Mouse (Mus musculus) kidney, embryonic 14.5 days (tissue): ENCODE data around the gene Wipf3. TPM values are rescaled to one million over a fixed set of nuclear protein-coding genes. Genes with fewer than 3 reads are reported as not detected.
A peak's percentile ranks its signal among the peaks of the same experiment; 100 is the strongest.

Experiments
- ATAC-seq: fragments of 200-750 bp; cut with Nextera tagmentation; 2 replicates; pipeline ENCODE4 v1.8.0; 2017; ENCODE audit warnings: moderate number of reproducible peaks, mild to moderate bottlenecking, moderate TSS enrichment, moderate library complexity; ENCODE audit not compliant: low FRiP score, low TSS enrichment
- H3K27ac ChIP-seq: fragments of 300-500 bp; sonication (generic); 2 replicates; pipeline ENCODE4 v1.5.1; 2014; ENCODE audit warnings: low read depth, mild to moderate bottlenecking, low read length, moderate library complexity, mixed read lengths
- H3K27me3 ChIP-seq: fragments of 300-500 bp; sonication (generic); 2 replicates; pipeline ENCODE4 v1.6.1; 2014; ENCODE audit warnings: mild to moderate bottlenecking, low read length; ENCODE audit not compliant: control insufficient read depth, insufficient read depth
- H3K36me3 ChIP-seq: fragments of 300-500 bp; sonication (generic); 2 replicates; pipeline ENCODE4 v1.6.1; 2014; ENCODE audit warnings: low read length, mixed read lengths; ENCODE audit not compliant: control insufficient read depth, insufficient read depth
- H3K4me1 ChIP-seq: fragments of 300-500 bp; sonication (generic); 2 replicates; pipeline ENCODE4 v1.6.1; 2014; ENCODE audit warnings: low read length, mixed read lengths; ENCODE audit not compliant: control insufficient read depth, insufficient read depth
- H3K4me2 ChIP-seq: fragments of 300-500 bp; sonication (generic); replicated peaks from 2 replicates; pipeline ENCODE4 v1.6.1; 2014; ENCODE audit warnings: low read depth, mild to moderate bottlenecking, low read length
- H3K4me3 ChIP-seq: fragments of 300-500 bp; sonication (generic); 2 replicates; pipeline ENCODE4 v1.5.1; 2014; ENCODE audit warnings: mild to moderate bottlenecking, low read length
- H3K9ac ChIP-seq: fragments of 300-500 bp; sonication (generic); 2 replicates; pipeline ENCODE4 v1.6.1; 2014; ENCODE audit warnings: low read depth, mild to moderate bottlenecking, low read length, moderate library complexity
- H3K9me3 ChIP-seq: fragments of 300-500 bp; sonication (generic); 2 replicates; pipeline ENCODE4 v1.6.1; 2016; ENCODE audit warnings: low read length; ENCODE audit not compliant: control insufficient read depth
- WGBS: fragments of 180-500 bp; shearing (Covaris S2); extraction: QIAGEN DNeasy Blood & Tissue Kit; methylation state at CpG from one replicate; pipeline ENCODE4 v1.1.7; 2014; 5-methylcytosine and 5-hydroxymethylcytosine counted together
- polyA plus RNA-seq: library from polyadenylated mRNA; unstranded; fragments of >200 nt; fragmentation: Nextera tagmentation; extraction: Ambion mirVana; gene quantifications from 2 replicates; pipeline ENCODE4 v1.2.1, GENCODE M21; 2014

Wipf3 gene
- 2.3 and 2.7 TPM in 2 replicates for polyA plus RNA-seq

DNA sequence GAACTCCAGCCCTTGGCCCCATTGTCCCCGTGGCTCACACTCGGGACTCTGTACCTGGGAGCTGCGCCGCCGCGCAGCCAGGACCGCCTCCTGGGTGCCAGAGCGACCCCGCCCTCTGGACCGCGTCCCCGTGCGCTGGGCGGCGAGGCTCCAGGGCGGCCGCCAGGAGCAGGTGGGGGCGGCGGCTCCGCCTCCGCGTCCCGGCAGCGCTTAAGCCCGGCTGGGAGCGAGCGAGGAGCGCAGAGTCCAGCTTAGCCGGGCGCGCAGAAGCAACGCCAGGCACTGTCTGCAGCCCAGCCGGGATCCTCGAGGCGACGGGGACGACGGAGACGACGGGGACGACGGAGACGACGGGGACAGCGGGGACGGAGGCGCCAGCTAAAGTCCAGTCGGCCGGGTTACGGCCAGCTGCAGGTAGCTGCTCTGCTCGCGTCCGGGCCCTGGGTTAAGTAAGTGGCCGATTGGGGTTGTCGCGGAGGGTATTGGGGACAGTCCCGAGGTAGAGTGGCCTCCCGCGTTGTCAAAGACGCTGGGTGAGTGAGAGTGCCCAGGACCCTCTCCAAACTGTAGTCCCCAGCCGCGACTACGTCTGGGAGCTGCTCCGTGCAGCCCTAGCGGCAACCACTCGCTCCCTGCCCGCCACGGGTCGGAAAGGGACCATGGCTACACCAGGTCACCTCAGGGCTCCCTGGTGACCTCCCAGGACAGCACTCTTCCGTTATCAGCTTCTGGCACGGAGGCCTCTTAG lies at the start of gene Wipf3:
TSS of gene Wipf3 (plus strand) at position 157 of the 748 bp plus-strand sequence.
- Histone ChIP-seq H3K27ac (no peak within 1 kb of the TSS), H3K9me3 (no peaks in the 10 kb centered on the region), H3K4me1 (peaks cover 7% of the 10 kb centered on the region; the same call in 1 of the 2 replicates), H3K4me3 (peak within 1 kb of the TSS; percentile 57), H3K4me2 (peak within 1 kb of the TSS; percentile 94), H3K36me3 (no peaks in the 10 kb centered on the region), H3K9ac (peak within 1 kb of the TSS; percentile 62), H3K27me3 (peaks cover 21% of the 10 kb centered on the region)
- peak; percentile 91 for ATAC-seq
- under 1% methylated on average over 66 of the region's 71 CpGs for WGBS

DNA sequence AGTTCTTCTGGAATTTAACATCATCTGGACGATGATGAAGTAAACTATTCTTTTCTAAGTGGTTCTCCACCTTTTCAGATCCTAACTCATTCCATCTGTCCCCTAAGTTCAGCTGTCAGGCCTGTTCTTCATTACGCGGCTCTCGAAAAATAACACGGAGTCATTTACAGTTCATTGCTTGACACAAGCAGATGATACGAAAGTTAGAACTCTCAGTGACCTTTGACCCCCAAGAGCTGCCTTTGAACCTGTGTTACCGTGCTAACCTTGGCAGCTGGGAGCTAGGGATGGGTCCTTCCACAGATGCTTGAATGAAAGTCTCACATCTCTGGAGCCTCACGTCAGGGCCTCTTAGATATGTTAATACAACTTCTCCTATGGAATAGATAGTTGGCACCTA lies 46.8 kb upstream of the Wipf3 start:
- H3K4me1 ChIP-seq = no peaks in the 10 kb centered on the region
- 52% methylated on average over 8 of the region's 8 CpGs for WGBS
- no peak for ATAC-seq
- H3K36me3 ChIP-seq = no peaks in the 10 kb centered on the region
- no peak overlapping the region for H3K9ac ChIP-seq
- no peak overlapping the region for H3K4me2 ChIP-seq
- H3K9me3 ChIP-seq = no peaks in the 10 kb centered on the region
- no peaks in the 10 kb centered on the region for H3K27me3 ChIP-seq
- H3K27ac ChIP-seq = no peak overlapping the region
- H3K4me3 ChIP-seq = no peak overlapping the region

DNA sequence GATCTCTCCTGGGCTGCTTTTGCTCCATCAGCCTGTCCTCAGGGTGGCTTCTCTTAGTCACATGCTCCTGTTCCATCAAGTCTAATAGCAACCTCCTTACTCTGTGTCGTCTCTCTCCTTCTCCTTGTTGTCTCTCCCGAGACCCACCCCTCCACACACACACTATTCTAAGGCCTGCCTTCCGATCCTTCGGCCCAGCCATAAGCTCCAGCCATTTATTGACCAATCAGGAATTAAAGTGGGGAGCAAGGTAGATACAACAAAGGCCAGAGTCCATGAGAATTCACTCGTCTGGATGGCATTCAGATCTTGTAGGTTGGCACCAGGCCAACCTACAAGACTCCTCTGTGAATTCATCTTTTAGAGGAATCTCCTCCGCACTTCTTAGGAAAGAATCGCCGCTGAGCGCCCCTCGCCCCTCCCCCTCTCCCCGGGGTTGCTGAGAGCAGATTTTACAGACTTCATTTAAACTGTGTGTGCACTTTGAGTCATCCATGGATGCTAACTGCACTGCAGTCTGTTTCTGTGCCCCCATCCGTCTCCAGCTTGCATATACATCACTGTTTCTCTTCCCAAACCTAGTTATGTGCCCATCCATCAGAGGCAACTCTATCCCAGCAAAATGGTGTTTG lies 45.4 kb upstream of the Wipf3 start:
- Histone ChIP-seq H3K4me1 (no peaks in the 10 kb centered on the region), H3K27ac (no peak overlapping the region), H3K4me3 (no peak overlapping the region), H3K9ac (no peak overlapping the region), H3K27me3 (no peaks in the 10 kb centered on the region), H3K36me3 (no peaks in the 10 kb centered on the region), H3K9me3 (no peaks in the 10 kb centered on the region), H3K4me2 (no peak overlapping the region)
- WGBS = 67% methylated on average over 12 of the region's 12 CpGs
- no peak for ATAC-seq

DNA sequence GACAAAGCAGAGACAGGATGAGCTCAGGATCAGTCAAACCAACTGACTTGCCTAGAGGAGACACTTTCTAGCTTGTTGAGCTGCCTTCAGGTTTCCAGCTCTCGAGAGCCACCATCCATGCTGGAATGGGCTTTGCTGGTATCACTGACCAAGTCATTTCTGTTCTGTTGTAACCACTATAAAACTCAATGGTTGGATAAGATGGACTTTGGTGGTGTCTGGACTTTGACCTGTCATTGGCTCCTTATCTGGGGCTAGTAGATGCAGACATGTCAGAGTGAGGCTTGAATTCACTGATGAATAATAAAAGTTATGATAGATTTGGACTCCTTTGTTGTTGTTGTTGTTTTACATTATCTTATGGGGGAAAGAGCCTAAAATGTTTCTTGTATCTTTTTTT lies 44.6 kb upstream of the Wipf3 start:
- Histone ChIP-seq H3K9me3 (no peaks in the 10 kb centered on the region), H3K27me3 (no peaks in the 10 kb centered on the region), H3K9ac (no peak overlapping the region), H3K36me3 (no peaks in the 10 kb centered on the region), H3K4me1 (no peaks in the 10 kb centered on the region), H3K27ac (no peak overlapping the region), H3K4me2 (no peak overlapping the region), H3K4me3 (no peak overlapping the region)
- ATAC-seq = no peak
- WGBS = 91% methylated on average over 1 of the region's 1 CpGs

DNA sequence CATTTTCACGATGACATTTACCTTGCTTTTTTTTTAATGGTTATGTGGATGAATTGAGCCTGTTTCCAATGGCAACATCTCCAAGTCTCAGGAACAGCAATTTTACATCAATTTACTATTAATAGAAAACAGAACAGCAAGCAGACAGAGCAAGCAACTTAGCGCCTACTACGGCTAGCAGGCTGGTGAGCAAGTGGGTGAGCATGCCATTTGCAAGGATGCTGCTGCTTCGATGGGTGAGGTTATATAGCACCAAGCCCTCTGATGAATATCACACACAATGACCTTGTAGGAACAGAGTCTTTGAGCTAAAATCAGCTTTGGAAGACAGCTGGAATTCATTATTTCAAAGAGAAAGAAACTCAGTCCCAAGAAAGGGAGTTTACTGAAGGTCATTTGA lies 43.0 kb upstream of the Wipf3 start:
- ATAC-seq = no peak
- Histone ChIP-seq H3K27me3 (no peaks in the 10 kb centered on the region), H3K9ac (no peak overlapping the region), H3K4me3 (no peak overlapping the region), H3K9me3 (no peaks in the 10 kb centered on the region), H3K27ac (no peak overlapping the region), H3K36me3 (no peaks in the 10 kb centered on the region), H3K4me2 (no peak overlapping the region), H3K4me1 (no peaks in the 10 kb centered on the region)
- WGBS = 88% methylated on average over 4 of the region's 4 CpGs

DNA sequence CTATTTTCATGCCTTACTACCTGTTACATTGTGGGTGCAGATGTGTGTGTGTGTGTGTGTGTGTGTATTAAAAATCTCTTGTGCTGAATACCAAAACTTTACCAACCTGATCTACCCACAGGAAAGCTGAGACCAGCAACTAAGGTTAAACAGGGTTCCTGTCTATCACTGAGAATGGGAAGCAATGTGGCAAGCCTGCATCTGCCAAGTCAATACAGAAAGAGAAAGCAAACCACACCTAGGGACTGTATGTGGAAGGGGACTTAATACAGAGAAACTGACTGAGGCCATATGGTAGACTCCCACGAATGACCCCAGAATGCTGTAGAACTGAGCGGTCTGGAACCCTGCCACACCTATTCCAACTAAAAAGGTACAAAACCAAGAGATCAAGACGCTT lies 42.4 kb upstream of the Wipf3 start:
- Histone ChIP-seq H3K27me3 (no peaks in the 10 kb centered on the region), H3K4me2 (no peak overlapping the region), H3K4me1 (no peaks in the 10 kb centered on the region), H3K27ac (no peak overlapping the region), H3K36me3 (no peaks in the 10 kb centered on the region), H3K4me3 (no peak overlapping the region), H3K9ac (no peak overlapping the region), H3K9me3 (no peaks in the 10 kb centered on the region)
- WGBS = 81% methylated on average over 3 of the region's 3 CpGs
- no peak for ATAC-seq

DNA sequence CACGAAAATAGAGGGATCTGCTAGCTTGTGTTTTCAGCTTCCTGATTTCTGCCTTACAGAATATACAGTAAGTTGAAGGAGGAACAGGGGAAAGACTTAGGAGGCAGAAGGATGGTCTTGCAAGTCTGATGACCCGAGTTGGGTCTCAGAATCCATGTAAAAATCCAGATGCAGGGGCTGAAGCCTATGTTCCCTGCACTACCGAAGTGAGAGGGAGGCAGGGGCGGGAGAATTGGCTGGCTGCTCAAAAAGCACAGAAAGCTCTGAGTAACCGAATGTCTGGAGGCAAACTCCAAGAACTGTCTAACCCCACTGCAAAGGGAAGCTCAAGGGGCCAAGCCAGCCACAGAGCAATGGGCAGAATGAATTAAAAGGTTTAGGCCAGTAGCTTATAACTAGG lies 41.7 kb upstream of the Wipf3 start:
- Histone ChIP-seq H3K27ac (no peak overlapping the region), H3K4me1 (no peaks in the 10 kb centered on the region), H3K4me3 (no peak overlapping the region), H3K4me2 (no peak overlapping the region), H3K9ac (no peak overlapping the region), H3K27me3 (no peaks in the 10 kb centered on the region), H3K36me3 (no peaks in the 10 kb centered on the region), H3K9me3 (no peaks in the 10 kb centered on the region)
- 69% methylated on average over 5 of the region's 5 CpGs for WGBS
- no peak for ATAC-seq

DNA sequence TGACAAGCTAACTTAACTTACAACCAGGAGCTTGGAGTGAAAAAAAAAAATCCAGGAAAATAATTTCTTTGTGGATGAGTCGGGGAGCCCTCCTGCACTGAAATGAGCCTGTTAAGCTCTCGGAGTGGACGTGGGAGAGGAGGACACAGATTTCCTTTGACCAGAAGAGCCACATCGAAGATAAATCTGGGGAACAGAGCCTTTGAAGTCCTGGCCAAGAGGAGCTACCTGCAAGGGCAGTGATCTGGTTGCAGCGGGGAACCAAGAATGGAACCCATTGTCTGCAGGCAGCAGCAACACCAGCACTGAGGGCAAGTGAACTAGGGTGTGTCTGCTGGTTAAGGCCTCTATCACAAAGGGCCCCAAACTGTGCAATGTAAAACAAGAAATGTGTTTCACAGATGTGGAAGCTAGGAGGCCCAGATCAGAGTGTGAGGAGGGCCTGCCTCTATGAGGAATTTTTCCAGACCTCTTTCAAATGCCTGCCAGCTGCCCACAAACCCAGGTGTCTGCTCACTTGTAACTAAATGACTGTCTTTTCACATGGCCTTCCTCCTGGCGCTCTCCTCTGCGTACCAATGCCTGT lies 40.6 kb upstream of the Wipf3 start:
- H3K4me3 ChIP-seq = no peak overlapping the region
- no peaks in the 10 kb centered on the region for H3K36me3 ChIP-seq
- H3K9me3 ChIP-seq = no peaks in the 10 kb centered on the region
- no peak for ATAC-seq
- 74% methylated on average over 7 of the region's 7 CpGs for WGBS
- H3K27me3 ChIP-seq = no peaks in the 10 kb centered on the region
- H3K4me1 ChIP-seq = no peaks in the 10 kb centered on the region
- no peak overlapping the region for H3K27ac ChIP-seq
- H3K9ac ChIP-seq = no peak overlapping the region
- no peak overlapping the region for H3K4me2 ChIP-seq

DNA sequence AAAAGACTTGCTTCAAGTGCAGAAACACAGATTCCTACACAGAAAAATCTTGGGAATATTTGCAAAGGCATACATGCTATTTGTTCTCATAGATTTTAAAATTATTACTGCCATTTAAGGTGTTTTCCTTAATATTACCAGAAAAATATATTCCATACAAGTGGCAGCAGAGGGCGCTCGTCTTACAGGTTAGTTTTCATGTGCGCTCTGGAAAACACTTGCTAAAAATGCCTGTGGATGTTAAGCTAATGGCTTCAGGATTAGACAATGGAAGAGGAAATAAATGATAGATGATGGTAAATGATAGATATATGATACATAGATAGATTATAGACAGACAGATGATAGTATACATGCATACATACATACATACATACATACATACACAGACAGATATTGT lies 37.6 kb upstream of the Wipf3 start:
- no peaks in the 10 kb centered on the region for H3K9me3 ChIP-seq
- no peak overlapping the region for H3K4me3 ChIP-seq
- no peak overlapping the region for H3K27ac ChIP-seq
- ATAC-seq = no peak; the same call in 1 of the 2 replicates
- H3K9ac ChIP-seq = no peak overlapping the region
- no peaks in the 10 kb centered on the region for H3K36me3 ChIP-seq
- H3K4me1 ChIP-seq = no peaks in the 10 kb centered on the region
- 2% methylated on average over 3 of the region's 3 CpGs for WGBS
- no peak overlapping the region for H3K4me2 ChIP-seq
- H3K27me3 ChIP-seq = no peaks in the 10 kb centered on the region
